Mouse (Mus musculus) liver, adult 2 months (tissue): ENCODE data around the gene Bach2.

ENCODE experiments used
- CTCF ChIP-seq: fragments of 200-500 bp; IDR thresholded peaks from 2 replicates; pipeline ENCODE4 v1.5.1; 2011; ENCODE audit warnings: low read depth, low read length, control low read depth
- POLR2A ChIP-seq: fragments of 200-500 bp; IDR thresholded peaks from 2 replicates; pipeline ENCODE4 v1.6.1; 2011; ENCODE audit warnings: low read length, control low read depth; ENCODE audit not compliant: insufficient read depth; ENCODE audit errors: extremely low read depth

- TF ChIP-seq POLR2A = no peak
- TF ChIP-seq CTCF = no peak
Measured at GRCm38 (mm10) chr4:32342269-32342668, 103.7 kb downstream of the Bach2 start.
